Mouse (Mus musculus) liver, embryonic 14.5 days (tissue): ENCODE data around the gene Tmem262.

Experiments
- CTCF ChIP-seq: IDR thresholded peaks from 2 replicates; pipeline ENCODE4 v1.5.1; 2016; ENCODE audit warnings: antibody characterized with exemption, low read depth, control low read depth
- EP300 ChIP-seq: IDR thresholded peaks from 2 replicates; pipeline ENCODE4 v1.6.1; 2016; ENCODE audit warnings: antibody characterized with exemption, low read depth

- TF ChIP-seq CTCF (no peak), EP300 (no peak)
Measured at GRCm38 (mm10) chr19:6037695-6038094, 42.1 kb upstream of the Tmem262 start.
